Mouse (Mus musculus) mouse embryonic stem cell (cell line): ENCODE data around the gene Chadl.
"Not testable (repeated sequence)": the region's sequence is repeated elsewhere in the genome, so short reads cannot be mapped to it uniquely, and the experiment has no call there.

Experiments
- in situ Hi-C, 2 experiments: fragments of 300-500 bp; cut with MboI; formaldehyde crosslinking; loops; 1 replicate in 1 of 2; 3 replicates in 1 of 2; pipeline ENCODE4 v1.14.3; 2019 to 2020; ENCODE audit warnings: low sequenced_read_pairs in 2 of 2, low pct_unique_long_range_greater_than_20kb in 1 of 2, mixed read lengths in 1 of 2; ENCODE audit not compliant: unreplicated experiment in 1 of 2

The Chadl gene

GRCm38 (mm10) chr15:81697175-81697574 is at the start of gene Chadl:
Chadl (minus strand) TSS chr15:81697287.
- in situ Hi-C loops = no loop called here

DNA sequence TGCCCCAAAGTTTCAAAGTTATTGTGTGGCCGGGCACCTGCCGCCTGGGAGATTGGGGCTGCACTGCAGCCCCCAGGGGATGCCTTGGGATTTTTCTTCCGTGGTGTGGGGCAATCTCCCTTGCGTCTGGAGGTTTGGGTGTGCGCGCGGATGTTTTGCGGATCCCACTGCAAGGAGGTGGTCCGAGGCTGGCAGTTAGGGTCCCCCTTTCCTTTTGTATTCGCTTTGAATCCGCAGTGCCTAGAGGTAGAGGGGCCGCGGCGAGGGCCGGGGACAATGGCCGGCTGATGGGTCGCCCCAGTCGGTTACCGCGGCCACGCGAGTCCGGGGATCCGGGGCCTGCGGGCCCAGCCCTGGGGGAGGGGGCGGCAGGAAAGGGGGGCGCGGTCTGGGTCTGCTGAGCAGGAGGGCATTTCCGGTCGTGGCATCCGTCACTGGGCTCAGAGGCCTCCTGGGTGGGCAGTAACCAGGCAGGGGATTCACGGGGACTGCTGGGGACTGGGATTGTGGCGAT is 48.6 kb upstream of the Chadl start:
- in situ Hi-C loops = no loop called here

DNA sequence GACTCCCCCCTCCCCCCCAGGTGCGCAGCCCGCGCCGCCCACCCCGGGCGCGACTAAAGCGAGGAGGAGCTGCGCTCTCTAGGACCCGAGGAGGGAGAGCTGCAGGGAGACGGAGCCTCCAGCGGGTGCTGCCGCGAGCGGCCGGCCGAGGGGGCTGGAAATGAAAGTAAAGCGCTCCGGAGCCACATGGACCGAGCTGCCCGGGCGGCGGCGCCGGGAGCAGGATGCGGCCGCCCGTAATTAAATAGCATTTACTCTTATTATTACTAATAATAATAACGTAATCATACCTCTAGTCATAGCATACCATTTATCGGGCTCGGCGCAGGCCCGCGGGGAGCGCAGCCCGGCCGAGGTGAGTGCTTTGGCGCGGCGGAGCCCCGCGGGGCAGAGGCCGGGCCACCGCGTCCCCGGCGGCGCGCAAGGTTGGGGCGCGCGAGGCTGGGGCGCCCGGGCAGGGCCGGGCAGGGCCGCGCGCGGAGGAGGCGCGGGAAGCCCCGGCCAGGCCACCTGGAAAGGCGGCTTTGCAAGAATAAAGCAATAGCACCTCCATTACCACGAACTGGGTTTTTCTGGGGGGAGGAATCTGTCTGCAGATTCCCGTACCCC is 48.0 kb upstream of the Chadl start, which contains the start of the genes Zc3h7b and Rangap1:
TSS of gene Zc3h7b (plus strand) at position 66 of the 609 bp plus-strand sequence.
TSS of gene Rangap1 (minus strand) at position 539 of the 609 bp plus-strand sequence.
- in situ Hi-C loops = no loop called here

DNA sequence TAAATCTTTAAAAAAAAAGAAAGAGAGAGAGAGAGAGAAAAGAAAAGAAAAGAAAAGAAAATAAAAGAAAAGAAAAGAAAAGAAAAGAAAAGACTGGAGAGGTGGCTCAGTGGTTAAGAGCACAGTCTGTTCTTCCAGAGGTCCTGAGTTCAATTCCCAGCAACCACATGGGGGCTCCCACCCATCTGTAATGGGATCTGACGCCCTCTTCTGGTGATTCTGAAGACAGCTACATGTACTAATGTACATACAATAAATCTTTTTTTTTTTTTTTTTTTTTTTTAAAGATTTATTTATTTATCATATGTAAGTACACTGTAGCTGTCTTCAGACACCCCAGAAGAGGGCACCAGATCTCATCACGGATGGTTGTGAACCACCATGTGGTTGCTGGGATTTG is 45.3 kb upstream of the Chadl start:
- in situ Hi-C loops = not testable (repeated sequence)

GRCm38 (mm10) chr15:81739924-81740323 is 42.8 kb upstream of the Chadl start:
- in situ Hi-C loops = no loop called here

DNA sequence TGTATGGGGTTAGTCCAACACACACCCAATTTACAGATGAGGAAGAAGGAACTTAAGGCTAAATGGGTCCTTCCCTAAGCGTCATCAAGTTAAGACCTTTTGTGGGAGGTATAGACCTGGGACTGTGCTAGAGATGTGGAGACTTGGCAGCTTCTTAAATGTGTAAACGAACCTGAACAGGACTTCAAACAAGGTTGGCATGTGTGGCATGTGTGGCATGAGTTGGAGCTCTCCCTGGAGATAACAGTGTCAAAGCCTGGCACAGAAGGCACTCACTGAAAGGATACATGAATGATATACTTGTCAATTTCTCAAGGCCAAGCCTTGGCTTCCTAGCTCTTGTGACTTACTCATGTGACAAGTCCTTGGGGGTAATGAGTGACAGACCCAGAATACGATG is 42.2 kb upstream of the Chadl start:
- in situ Hi-C loops = no loop called here

- in situ Hi-C loops = no loop called here
These were observed 38.0 kb upstream of the Chadl start for GRCm38 (mm10) chr15:81735075-81735474.

GRCm38 (mm10) chr15:81729792-81730635 is 32.9 kb upstream of the Chadl start:
- in situ Hi-C loops = no loop called here

GRCm38 (mm10) chr15:81729241-81729791 is 32.2 kb upstream of the Chadl start:
- in situ Hi-C loops = no loop called here

GRCm38 (mm10) chr15:81725965-81726364 is 28.9 kb upstream of the Chadl start:
- in situ Hi-C loops = no loop called here

- in situ Hi-C loops = no loop called here
These were observed 26.6 kb upstream of the Chadl start for GRCm38 (mm10) chr15:81723653-81724052.

DNA sequence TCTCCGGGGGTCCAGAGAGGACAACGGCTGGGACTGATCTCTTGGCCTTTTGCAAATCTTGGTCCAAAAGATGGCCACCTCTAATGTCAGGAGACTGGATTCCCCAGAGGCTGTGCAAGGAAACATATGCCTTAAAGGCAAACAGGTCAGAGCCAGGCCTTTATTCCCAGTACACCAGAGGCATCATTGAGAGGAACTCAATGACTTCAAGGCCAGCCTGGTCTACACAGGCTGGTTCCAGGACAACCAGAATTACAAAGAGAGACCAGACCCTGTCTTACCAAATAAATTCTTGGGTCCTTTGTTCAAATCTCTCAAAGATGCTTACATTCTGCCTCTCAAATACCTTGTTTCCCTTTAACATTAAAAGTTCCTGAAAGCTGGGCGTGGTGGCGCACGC is 25.3 kb upstream of the Chadl start:
- in situ Hi-C loops = no loop called here

GRCm38 (mm10) chr15:81719139-81719531 is 22.0 kb upstream of the Chadl start:
- in situ Hi-C loops = no loop called here

GRCm38 (mm10) chr15:81718336-81719138 is 21.4 kb upstream of the Chadl start:
- in situ Hi-C loops = no loop called here

- in situ Hi-C loops = no loop called here
These were observed 16.7 kb upstream of the Chadl start for GRCm38 (mm10) chr15:81713742-81714141.

DNA sequence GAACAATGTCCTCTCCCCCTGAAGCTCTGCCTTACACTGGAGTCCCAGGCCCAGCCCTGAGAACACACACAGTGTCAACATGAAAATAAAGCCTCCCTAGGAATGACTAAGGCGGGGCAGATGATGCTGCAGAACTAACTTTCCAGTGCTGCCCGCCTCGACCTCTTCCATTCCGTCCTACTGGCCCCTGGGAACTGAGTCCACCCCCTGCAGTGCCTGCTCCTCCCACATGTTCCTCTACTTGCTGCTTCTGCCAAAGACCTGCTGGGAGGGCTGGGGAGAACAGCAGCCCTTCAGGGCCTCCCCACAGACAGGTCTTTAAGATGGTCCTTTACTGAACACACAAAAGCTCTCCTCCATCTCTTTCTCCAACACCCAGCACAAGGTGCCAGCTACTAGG is 13.7 kb upstream of the Chadl start:
- in situ Hi-C loops = no loop called here

GRCm38 (mm10) chr15:81709686-81710085 is 12.6 kb upstream of the Chadl start:
- in situ Hi-C loops = no loop called here

- in situ Hi-C loops = no loop called here
These were observed 11.9 kb upstream of the Chadl start for GRCm38 (mm10) chr15:81708991-81709390.

- in situ Hi-C loops = no loop called here
These were observed 6.0 kb upstream of the Chadl start for GRCm38 (mm10) chr15:81703094-81703489.
